Mouse (Mus musculus): ENCODE measurements at regions not wholly inside any gene's neighbourhood (a gene's known extent, or its start where the extent isn't known, plus 50 kb on each side); places are given as distances from the start of the nearest gene placed in this dataset.

GRCm38 (mm10) chr13:60291344-60291743, 114.2 kb upstream of the Gas1 start:
- Histone ChIP-seq H3K4me2 (ENCODE audit: low read length) (no peak overlapping the region), H3K9me3 (replicated peaks; ENCODE audit: low read length) (no peaks in the 10 kb centered on the region), H3K27me3 (ENCODE audit: insufficient read depth, low read length) (no peaks in the 10 kb centered on the region), H3K9ac (ENCODE audit: low read depth, low read length) (no peak overlapping the region), H3K36me3 (ENCODE audit: insufficient read depth, low read length) (no peaks in the 10 kb centered on the region), H3K27ac (no peak overlapping the region), H3K4me3 (replicated peaks; ENCODE audit: low read depth, low read length) (no peak overlapping the region), H3K4me1 (replicated peaks; ENCODE audit: insufficient read depth, low read length) (no peaks in the 10 kb centered on the region)
- no peak for ATAC-seq (replicated peaks; ENCODE audit: low FRiP score, low read depth)
- 86% methylated on average over 3 of the region's 3 CpGs for WGBS
- TF ChIP-seq CTCF (IDR thresholded peaks at IDR 0.05; ENCODE audit: low read depth): no peak
- DNase-seq (ENCODE audit: low spot score): no peak

- Histone ChIP-seq H3K4me2 (ENCODE audit: low read length) (no peak overlapping the region), H3K36me3 (ENCODE audit: insufficient read depth, low read length) (no peaks in the 10 kb centered on the region), H3K9ac (ENCODE audit: low read depth, low read length) (no peak overlapping the region), H3K4me3 (replicated peaks; ENCODE audit: low read depth, low read length) (no peak overlapping the region), H3K9me3 (replicated peaks; ENCODE audit: low read length) (no peaks in the 10 kb centered on the region), H3K27me3 (ENCODE audit: insufficient read depth, low read length) (no peaks in the 10 kb centered on the region), H3K27ac (no peak overlapping the region), H3K4me1 (replicated peaks; ENCODE audit: insufficient read depth, low read length) (peaks cover 4% of the 10 kb centered on the region)
- peak; percentile 50; the same call in 1 of the 2 replicates for TF ChIP-seq CTCF (IDR thresholded peaks at IDR 0.05; ENCODE audit: low read depth)
- peak; percentile 63 for DNase-seq (ENCODE audit: low spot score)
- ATAC-seq (replicated peaks; ENCODE audit: low FRiP score, low read depth): no peak
- 52% methylated on average over 13 of the region's 13 CpGs for WGBS
These were observed 119.2 kb upstream of the Gas1 start for GRCm38 (mm10) chr13:60296201-60296895.

GRCm38 (mm10) chr13:60296896-60297275, 119.7 kb upstream of the Gas1 start:
- DNase-seq (ENCODE audit: low spot score) (no peak), ATAC-seq (replicated peaks; ENCODE audit: low FRiP score, low read depth) (no peak)
- H3K4me2 ChIP-seq (ENCODE audit: low read length): no peak overlapping the region
- no peak overlapping the region for H3K4me3 ChIP-seq (replicated peaks; ENCODE audit: low read depth, low read length)
- no peaks in the 10 kb centered on the region for H3K36me3 ChIP-seq (ENCODE audit: insufficient read depth, low read length)
- H3K9ac ChIP-seq (ENCODE audit: low read depth, low read length): no peak overlapping the region
- WGBS: 92% methylated on average over 6 of the region's 6 CpGs
- H3K27ac ChIP-seq: no peak overlapping the region
- no peaks in the 10 kb centered on the region for H3K9me3 ChIP-seq (replicated peaks; ENCODE audit: low read length)
- TF ChIP-seq CTCF (IDR thresholded peaks at IDR 0.05; ENCODE audit: low read depth): no peak
- peaks cover 4% of the 10 kb centered on the region for H3K4me1 ChIP-seq (replicated peaks; ENCODE audit: insufficient read depth, low read length)
- no peaks in the 10 kb centered on the region for H3K27me3 ChIP-seq (ENCODE audit: insufficient read depth, low read length)

- H3K36me3 ChIP-seq (ENCODE audit: insufficient read depth, low read length): no peaks in the 10 kb centered on the region
- peaks cover 4% of the 10 kb centered on the region for H3K4me1 ChIP-seq (replicated peaks; ENCODE audit: insufficient read depth, low read length)
- no peak overlapping the region for H3K4me2 ChIP-seq (ENCODE audit: low read length)
- no peak for TF ChIP-seq CTCF (IDR thresholded peaks at IDR 0.05; ENCODE audit: low read depth)
- H3K27me3 ChIP-seq (ENCODE audit: insufficient read depth, low read length): no peaks in the 10 kb centered on the region
- DNase-seq (ENCODE audit: low spot score) (peak; percentile 25), ATAC-seq (replicated peaks; ENCODE audit: low FRiP score, low read depth) (no peak)
- H3K9ac ChIP-seq (ENCODE audit: low read depth, low read length): no peak overlapping the region
- no peak overlapping the region for H3K4me3 ChIP-seq (replicated peaks; ENCODE audit: low read depth, low read length)
- H3K9me3 ChIP-seq (replicated peaks; ENCODE audit: low read length): no peaks in the 10 kb centered on the region
- H3K27ac ChIP-seq: no peak overlapping the region
- WGBS: 52% methylated on average over 2 of the region's 2 CpGs
These were observed 121.4 kb upstream of the Gas1 start for GRCm38 (mm10) chr13:60298575-60298974.

- Histone ChIP-seq H3K27ac (no peak overlapping the region), H3K4me1 (replicated peaks; ENCODE audit: insufficient read depth, low read length) (peaks cover 4% of the 10 kb centered on the region), H3K9ac (ENCODE audit: low read depth, low read length) (no peak overlapping the region), H3K36me3 (ENCODE audit: insufficient read depth, low read length) (no peaks in the 10 kb centered on the region), H3K27me3 (ENCODE audit: insufficient read depth, low read length) (no peaks in the 10 kb centered on the region), H3K4me3 (replicated peaks; ENCODE audit: low read depth, low read length) (no peak overlapping the region), H3K9me3 (replicated peaks; ENCODE audit: low read length) (no peaks in the 10 kb centered on the region), H3K4me2 (ENCODE audit: low read length) (no peak overlapping the region)
- 49% methylated on average over 5 of the region's 5 CpGs for WGBS
- no peak for TF ChIP-seq CTCF (IDR thresholded peaks at IDR 0.05; ENCODE audit: low read depth)
- ATAC-seq (replicated peaks; ENCODE audit: low FRiP score, low read depth): no peak
- peak; percentile 22 for DNase-seq (ENCODE audit: low spot score)
These were observed 121.9 kb upstream of the Gas1 start for GRCm38 (mm10) chr13:60299076-60299475.

- H3K4me1 ChIP-seq (replicated peaks; ENCODE audit: insufficient read depth, low read length): peaks cover 6% of the 10 kb centered on the region
- no peak overlapping the region for H3K27ac ChIP-seq
- no peaks in the 10 kb centered on the region for H3K36me3 ChIP-seq (ENCODE audit: insufficient read depth, low read length)
- no peak overlapping the region for H3K4me3 ChIP-seq (replicated peaks; ENCODE audit: low read depth, low read length)
- WGBS: 87% methylated on average over 9 of the region's 9 CpGs
- DNase-seq (ENCODE audit: low spot score): no peak
- H3K9me3 ChIP-seq (replicated peaks; ENCODE audit: low read length): no peaks in the 10 kb centered on the region
- TF ChIP-seq CTCF (IDR thresholded peaks at IDR 0.05; ENCODE audit: low read depth): no peak
- no peak overlapping the region for H3K9ac ChIP-seq (ENCODE audit: low read depth, low read length)
- H3K4me2 ChIP-seq (ENCODE audit: low read length): no peak overlapping the region
- no peaks in the 10 kb centered on the region for H3K27me3 ChIP-seq (ENCODE audit: insufficient read depth, low read length)
- ATAC-seq (replicated peaks; ENCODE audit: low FRiP score, low read depth): no peak
These were observed 126.4 kb upstream of the Gas1 start for GRCm38 (mm10) chr13:60303561-60303960.

Data from kidney, postnatal 0 days (tissue).